Mouse (Mus musculus): Measurements from ENCODE around the gene Cd2bp2.

The Cd2bp2 gene

GRCm38 (mm10) chr7:127195544-127196295 is at the start of gene Cd2bp2:
TSS of gene Cd2bp2 (minus strand) at chr7:127196050.
- peak; percentile 96 for DNase-seq (ENCODE audit: low spot score)

GRCm38 (mm10) chr7:127244658-127245510 is 49.0 kb upstream of the Cd2bp2 start:
- no peak for DNase-seq (ENCODE audit: low spot score)

GRCm38 (mm10) chr7:127243870-127244657 is 48.2 kb upstream of the Cd2bp2 start, which contains the start of gene Zfp771:
TSS of gene Zfp771 (plus strand) at chr7:127244274.
- peak; percentile 96 for DNase-seq (ENCODE audit: low spot score)

- DNase-seq (ENCODE audit: low spot score), result no peak
Measured at GRCm38 (mm10) chr7:127243361-127243867, 47.6 kb upstream of the Cd2bp2 start.

- no peak for DNase-seq (ENCODE audit: low spot score)
Measured at GRCm38 (mm10) chr7:127234777-127235176, 38.9 kb upstream of the Cd2bp2 start.

GRCm38 (mm10) chr7:127233765-127234164 is 37.9 kb upstream of the Cd2bp2 start:
- DNase-seq (ENCODE audit: low spot score), result no peak

GRCm38 (mm10) chr7:127233368-127233749 is 37.5 kb upstream of the Cd2bp2 start:
- no peak for DNase-seq (ENCODE audit: low spot score)

GRCm38 (mm10) chr7:127232622-127233367 is 36.9 kb upstream of the Cd2bp2 start, which contains the start of the genes Zfp553 and Sept1:
TSS of gene Zfp553 (plus strand) at chr7:127233061.
TSS of gene Sept1 (minus strand) at chr7:127233130.
- peak; percentile 85 for DNase-seq (ENCODE audit: low spot score)

GRCm38 (mm10) chr7:127231826-127232621 is 36.2 kb upstream of the Cd2bp2 start:
- DNase-seq (ENCODE audit: low spot score), result no peak

GRCm38 (mm10) chr7:127231376-127231775 is 35.5 kb upstream of the Cd2bp2 start:
- DNase-seq (ENCODE audit: low spot score), result no peak

- DNase-seq (ENCODE audit: low spot score), result peak; percentile 86
Measured at GRCm38 (mm10) chr7:127228615-127229303, 32.9 kb upstream of the Cd2bp2 start.

- no peak for DNase-seq (ENCODE audit: low spot score)
Measured at GRCm38 (mm10) chr7:127225147-127225995, 29.5 kb upstream of the Cd2bp2 start.

GRCm38 (mm10) chr7:127224616-127225015 is 28.8 kb upstream of the Cd2bp2 start:
- DNase-seq (ENCODE audit: low spot score), result no peak

GRCm38 (mm10) chr7:127223515-127224478 is 27.9 kb upstream of the Cd2bp2 start:
- no peak for DNase-seq (ENCODE audit: low spot score)

- DNase-seq (ENCODE audit: low spot score), result no peak
Measured at GRCm38 (mm10) chr7:127223106-127223505, 27.3 kb upstream of the Cd2bp2 start.

GRCm38 (mm10) chr7:127220440-127220839 is 24.6 kb upstream of the Cd2bp2 start:
- no peak for DNase-seq (ENCODE audit: low spot score)

- DNase-seq (ENCODE audit: low spot score), result no peak
Measured at GRCm38 (mm10) chr7:127218670-127219069, 22.8 kb upstream of the Cd2bp2 start.
